Mouse (Mus musculus): ENCODE data around the gene Nova2.

- no peak for TF ChIP-seq CTCF (IDR thresholded peaks at IDR 0.05)
- TF ChIP-seq POLR2A (IDR thresholded peaks at IDR 0.05; ENCODE audit: insufficient read depth, low read depth, low read length), result peak; percentile 75
- TF ChIP-seq EP300 (IDR thresholded peaks at IDR 0.05; ENCODE audit: insufficient read depth, low read depth, low read length), result no peak
These were observed 75.5 kb downstream of the Nova2 start for GRCm38 (mm10) chr7:19001066-19001806.

Data from heart, adult 2 months (tissue).